Mouse (Mus musculus) embryonic facial prominence, embryonic 11.5 days (tissue): ENCODE data around the gene Wfdc2. TPM values are rescaled to one million over a fixed set of nuclear protein-coding genes. Genes with fewer than 3 reads are reported as not detected.

Experiments used
- ATAC-seq: fragments of 200-750 bp; cut with Nextera tagmentation; replicated peaks from 2 replicates; pipeline ENCODE4 v1.8.0; 2017; ENCODE audit warnings: low read depth; ENCODE audit not compliant: insufficient number of reproducible peaks, low FRiP score, low TSS enrichment
- DNase-seq: peaks from one replicate; pipeline ENCODE4 v3.0.0-alpha.2; 2015; ENCODE audit warnings: low spot score
- H3K27ac ChIP-seq: fragments of 300-500 bp; sonication (generic); replicated peaks from 2 replicates; pipeline ENCODE4 v1.5.1; 2014; ENCODE audit warnings: mild to moderate bottlenecking, low read depth, low read length, control low read depth
- H3K27me3 ChIP-seq: fragments of 300-500 bp; sonication (generic); 2 replicates; pipeline ENCODE4 v1.6.1; 2014; ENCODE audit warnings: mild to moderate bottlenecking, low read length, moderate library complexity, mixed read lengths; ENCODE audit not compliant: control insufficient read depth, insufficient read depth
- H3K36me3 ChIP-seq: fragments of 300-500 bp; sonication (generic); replicated peaks from 2 replicates; pipeline ENCODE4 v1.6.1; 2014; ENCODE audit warnings: low read depth, mild to moderate bottlenecking, low read length, moderate library complexity, mixed read lengths; ENCODE audit not compliant: control insufficient read depth, insufficient read depth
- H3K4me1 ChIP-seq: fragments of 300-500 bp; sonication (generic); 2 replicates; pipeline ENCODE4 v1.6.1; 2014; ENCODE audit warnings: low read length, mixed read lengths; ENCODE audit not compliant: control insufficient read depth, insufficient read depth
- H3K4me2 ChIP-seq: fragments of 300-500 bp; sonication (generic); 2 replicates; pipeline ENCODE4 v1.6.1; 2014; ENCODE audit warnings: low read depth, mild to moderate bottlenecking, control low read depth, low read length, moderate library complexity
- H3K4me3 ChIP-seq: fragments of 300-500 bp; sonication (generic); 2 replicates; pipeline ENCODE4 v1.5.1; 2014; ENCODE audit warnings: low read depth, low read length, control low read depth
- H3K9ac ChIP-seq: fragments of 300-500 bp; sonication (generic); replicated peaks from 2 replicates; pipeline ENCODE4 v1.6.1; 2014; ENCODE audit warnings: mild to moderate bottlenecking, control low read depth, low read length
- H3K9me3 ChIP-seq: fragments of 300-500 bp; sonication (generic); replicated peaks from 2 replicates; pipeline ENCODE4 v1.6.1; 2016; ENCODE audit warnings: mild to moderate bottlenecking, low read length, inconsistent platforms, mixed read lengths; ENCODE audit not compliant: control insufficient read depth
- WGBS: fragments of 180-500 bp; shearing (Covaris S2); extraction: QIAGEN DNeasy Blood & Tissue Kit; methylation state at CpG from one replicate; pipeline ENCODE4 v1.1.7; 2014; 5-methylcytosine and 5-hydroxymethylcytosine counted together
- polyA plus RNA-seq: library from polyadenylated mRNA; unstranded; fragments of >200 nt; fragmentation: Nextera tagmentation; extraction: Ambion mirVana; gene quantifications from 2 replicates; pipeline ENCODE4 v1.2.1, GENCODE M21; 2014

Wfdc2 gene
- polyA plus RNA-seq, 1 experiment from 2014 or later = 47.1 TPM

DNA sequence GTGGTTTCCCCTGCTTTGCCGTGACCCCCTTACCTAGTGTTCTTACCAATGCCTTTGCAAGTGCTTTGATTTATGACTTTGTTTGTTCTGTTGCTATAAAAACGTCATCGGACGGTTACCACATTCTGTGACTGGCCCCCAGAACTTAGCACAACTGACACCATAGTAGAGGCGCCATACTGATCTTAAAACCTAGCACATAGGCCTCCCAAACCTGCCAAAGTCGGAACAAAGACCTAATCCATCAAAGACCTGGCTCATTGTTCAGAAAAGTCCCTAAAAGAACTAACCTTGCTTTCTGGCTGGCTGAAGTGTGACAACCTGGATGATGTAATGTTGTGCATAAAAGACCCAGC, 43.1 kb upstream of the Wfdc2 start:
- WGBS = 81% methylated on average over 6 of the region's 6 CpGs
- Histone ChIP-seq H3K4me2 (no peak overlapping the region), H3K27ac (no peak overlapping the region), H3K4me3 (no peak overlapping the region), H3K36me3 (no peaks in the 10 kb centered on the region), H3K27me3 (no peaks in the 10 kb centered on the region), H3K9me3 (no peaks in the 10 kb centered on the region), H3K9ac (no peak overlapping the region), H3K4me1 (peaks cover 5% of the 10 kb centered on the region; the same call in 1 of the 2 replicates)
- ATAC-seq (no peak), DNase-seq (no peak)

DNA sequence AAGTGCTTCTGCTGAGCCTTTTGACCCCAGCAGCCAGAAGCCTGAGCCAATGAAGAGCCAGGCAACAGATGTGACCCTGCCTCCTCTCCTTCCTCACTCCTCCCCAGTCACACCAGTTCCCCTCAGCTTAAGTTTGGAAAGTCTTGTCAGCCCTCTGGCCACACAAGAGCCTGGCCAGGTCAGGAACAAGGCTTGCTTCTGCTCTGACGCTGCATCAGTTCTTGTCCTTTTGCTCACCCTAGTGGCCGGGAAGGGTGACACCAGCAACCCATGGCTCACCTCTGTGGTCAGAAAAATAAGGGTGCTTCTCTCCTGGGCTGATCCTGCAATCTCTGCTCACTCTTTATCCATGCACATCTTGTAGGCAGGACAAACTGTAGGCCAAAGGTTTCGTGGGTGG, 41.4 kb upstream of the Wfdc2 start:
- DNase-seq (peak; percentile 55), ATAC-seq (no peak)
- Histone ChIP-seq H3K9me3 (no peaks in the 10 kb centered on the region), H3K27ac (no peak overlapping the region), H3K4me3 (no peak overlapping the region), H3K4me2 (no peak overlapping the region), H3K27me3 (no peaks in the 10 kb centered on the region), H3K36me3 (no peaks in the 10 kb centered on the region), H3K4me1 (peaks cover 5% of the 10 kb centered on the region; the same call in 1 of the 2 replicates), H3K9ac (no peak overlapping the region)
- WGBS = 14% methylated on average over 3 of the region's 3 CpGs

DNA sequence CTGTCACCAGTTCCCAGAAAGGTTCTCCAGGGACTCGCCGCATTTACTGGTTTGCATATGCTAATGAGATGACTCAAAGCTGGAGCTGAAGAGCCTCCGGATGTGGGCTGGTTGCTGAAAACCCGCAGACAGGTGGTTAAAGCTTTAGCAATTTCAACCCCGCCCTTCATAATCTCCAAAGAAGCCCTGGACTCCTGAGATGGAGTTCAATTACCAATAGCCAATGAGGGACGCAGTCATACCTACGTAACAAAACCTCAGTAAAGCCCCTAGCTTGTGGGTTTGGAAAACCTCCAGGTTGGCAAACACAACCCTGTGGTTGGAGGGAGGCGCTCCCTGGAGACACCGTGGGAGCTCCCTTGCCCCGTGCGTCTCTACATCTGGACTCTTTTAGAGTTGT, 40.4 kb upstream of the Wfdc2 start:
- Histone ChIP-seq H3K4me3 (no peak overlapping the region), H3K4me1 (peaks cover 5% of the 10 kb centered on the region; the same call in 1 of the 2 replicates), H3K27me3 (no peaks in the 10 kb centered on the region), H3K27ac (no peak overlapping the region), H3K9ac (no peak overlapping the region), H3K36me3 (no peaks in the 10 kb centered on the region), H3K9me3 (no peaks in the 10 kb centered on the region), H3K4me2 (no peak overlapping the region)
- 13% methylated on average over 11 of the region's 11 CpGs for WGBS
- DNase-seq (no peak), ATAC-seq (no peak)

DNA sequence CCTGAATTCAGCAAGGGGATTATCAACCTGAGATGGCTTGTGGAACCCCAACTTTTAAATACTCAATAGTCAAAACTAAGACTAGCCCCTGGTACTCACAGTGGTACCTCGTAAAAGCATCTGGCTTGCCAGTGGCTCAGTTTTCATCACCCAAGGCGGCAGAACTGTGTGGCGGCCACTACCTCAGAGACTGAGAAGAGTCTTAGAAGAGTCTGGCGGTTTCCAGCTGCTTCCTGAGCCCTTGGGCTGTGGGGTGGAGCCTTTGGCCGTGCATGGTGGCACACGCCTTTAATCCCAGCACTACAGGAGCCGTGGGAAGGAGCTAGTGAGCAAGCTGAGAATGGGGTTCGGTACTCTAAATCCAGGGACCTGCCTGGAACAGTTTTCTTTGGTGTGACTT, 39.9 kb upstream of the Wfdc2 start:
- Histone ChIP-seq H3K4me1 (peaks cover 5% of the 10 kb centered on the region; the same call in 1 of the 2 replicates), H3K27me3 (no peaks in the 10 kb centered on the region), H3K36me3 (no peaks in the 10 kb centered on the region), H3K9me3 (no peaks in the 10 kb centered on the region), H3K9ac (no peak overlapping the region), H3K27ac (no peak overlapping the region), H3K4me3 (no peak overlapping the region), H3K4me2 (no peak overlapping the region)
- ATAC-seq = no peak
- DNase-seq = no peak
- WGBS = 19% methylated on average over 8 of the region's 8 CpGs

DNA sequence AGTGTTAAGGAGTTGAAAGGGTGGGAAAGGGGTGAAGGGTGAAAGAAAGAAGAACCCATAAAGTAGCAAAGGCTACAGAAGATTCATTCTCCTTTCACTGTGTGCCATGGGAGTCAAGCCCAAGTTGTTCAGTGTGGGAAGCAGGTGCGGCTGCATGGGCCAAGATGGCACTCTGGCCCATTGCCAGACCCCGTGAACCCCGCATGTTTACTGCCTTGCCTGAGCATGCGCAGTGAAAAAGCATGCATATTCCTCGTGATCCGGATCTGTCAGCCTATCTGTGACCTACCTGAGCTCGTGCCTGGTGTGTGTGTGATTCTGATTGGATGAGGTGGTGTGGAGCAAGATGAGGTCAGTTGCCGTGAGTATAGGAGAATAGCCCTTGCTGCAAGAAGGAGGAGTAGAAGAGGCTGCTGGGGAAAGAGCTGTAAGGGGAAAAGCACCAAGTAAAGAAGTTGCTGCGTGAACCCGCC, 38.9 kb upstream of the Wfdc2 start:
- ATAC-seq (no peak), DNase-seq (no peak)
- no peak overlapping the region for H3K9ac ChIP-seq
- H3K4me2 ChIP-seq = no peak overlapping the region
- no peak overlapping the region for H3K4me3 ChIP-seq
- no peaks in the 10 kb centered on the region for H3K36me3 ChIP-seq
- no peaks in the 10 kb centered on the region for H3K9me3 ChIP-seq
- H3K27me3 ChIP-seq = no peaks in the 10 kb centered on the region
- peaks cover 5% of the 10 kb centered on the region; the same call in 1 of the 2 replicates for H3K4me1 ChIP-seq
- 89% methylated on average over 10 of the region's 10 CpGs for WGBS
- H3K27ac ChIP-seq = no peak overlapping the region

DNA sequence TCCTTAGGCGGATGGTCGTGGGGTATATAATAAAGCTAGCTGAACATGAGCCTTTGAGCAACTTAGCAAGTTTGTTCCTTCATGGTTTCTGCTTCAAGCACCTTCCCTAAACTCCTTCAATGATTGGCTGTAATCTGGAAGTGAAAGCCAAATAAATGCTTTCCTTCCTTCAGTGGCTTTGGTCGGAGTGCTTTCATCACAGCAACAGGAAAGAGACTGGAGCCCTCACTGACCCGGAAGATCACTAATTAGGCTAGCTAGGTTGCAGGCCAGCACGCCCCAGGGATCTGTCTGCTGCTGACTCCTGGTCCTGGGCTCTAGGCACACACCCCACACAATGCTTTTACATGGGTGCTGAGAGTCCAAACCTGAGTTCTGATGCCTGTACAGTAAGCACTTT, 33.7 kb upstream of the Wfdc2 start:
- no peak for ATAC-seq
- Histone ChIP-seq H3K27ac (no peak overlapping the region), H3K9me3 (no peaks in the 10 kb centered on the region), H3K27me3 (no peaks in the 10 kb centered on the region), H3K36me3 (no peaks in the 10 kb centered on the region), H3K9ac (no peak overlapping the region), H3K4me2 (no peak overlapping the region), H3K4me3 (no peak overlapping the region), H3K4me1 (no peaks in the 10 kb centered on the region)
- 53% methylated on average over 5 of the region's 5 CpGs for WGBS
- no peak for DNase-seq

DNA sequence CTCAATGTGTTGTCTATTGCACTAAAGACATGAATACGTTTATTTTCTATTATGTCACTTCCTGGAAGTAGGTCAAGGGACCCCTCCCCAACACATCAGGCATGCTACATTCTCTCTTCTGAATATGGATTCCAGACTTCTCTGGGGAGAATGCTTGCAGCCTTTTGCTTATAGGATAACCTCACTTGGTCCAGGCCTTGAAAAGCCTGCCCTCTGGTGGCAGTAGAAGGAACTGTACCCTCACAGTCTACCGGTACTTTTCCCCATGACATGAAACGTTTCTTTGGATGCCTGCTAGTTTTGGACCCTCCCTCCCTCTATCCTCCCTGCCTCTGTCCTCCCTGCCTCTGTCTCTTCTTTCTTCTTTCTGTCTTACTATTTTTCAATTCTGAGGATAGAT, 31.0 kb upstream of the Wfdc2 start:
- Histone ChIP-seq H3K9me3 (no peaks in the 10 kb centered on the region), H3K36me3 (no peaks in the 10 kb centered on the region), H3K4me2 (no peak overlapping the region), H3K4me1 (no peaks in the 10 kb centered on the region), H3K4me3 (no peak overlapping the region), H3K27ac (no peak overlapping the region), H3K9ac (no peak overlapping the region), H3K27me3 (no peaks in the 10 kb centered on the region)
- WGBS = 5% methylated on average over 3 of the region's 3 CpGs
- ATAC-seq (no peak), DNase-seq (peak; percentile 80)

DNA sequence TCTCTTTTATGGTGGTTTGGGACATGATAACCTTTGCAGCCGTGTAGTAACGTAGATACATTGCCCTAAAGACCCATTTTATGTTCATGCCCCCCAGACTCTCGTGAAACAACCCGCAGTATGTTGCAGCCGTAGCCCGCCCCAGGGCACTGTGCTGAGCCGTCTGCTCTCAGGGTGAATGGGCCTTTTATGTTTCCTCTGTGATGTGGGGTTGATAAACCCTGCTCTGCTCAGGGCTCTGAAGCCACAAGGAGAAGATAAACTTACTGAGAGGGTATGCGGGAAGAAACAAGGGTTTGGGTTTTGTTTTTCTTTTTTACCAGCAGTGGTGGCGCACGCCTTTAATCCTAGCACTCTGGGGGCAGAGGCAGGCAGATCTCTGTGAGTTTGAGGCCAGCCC, 27.9 kb upstream of the Wfdc2 start:
- WGBS = 63% methylated on average over 10 of the region's 10 CpGs
- Histone ChIP-seq H3K36me3 (no peaks in the 10 kb centered on the region), H3K4me1 (no peaks in the 10 kb centered on the region), H3K9ac (no peak overlapping the region), H3K4me2 (no peak overlapping the region), H3K4me3 (no peak overlapping the region), H3K27ac (no peak overlapping the region), H3K27me3 (no peaks in the 10 kb centered on the region), H3K9me3 (no peaks in the 10 kb centered on the region)
- DNase-seq = no peak
- ATAC-seq = no peak
